ENCODE assay signal across 7 mouse cellular contexts in the genomic region with DNA sequence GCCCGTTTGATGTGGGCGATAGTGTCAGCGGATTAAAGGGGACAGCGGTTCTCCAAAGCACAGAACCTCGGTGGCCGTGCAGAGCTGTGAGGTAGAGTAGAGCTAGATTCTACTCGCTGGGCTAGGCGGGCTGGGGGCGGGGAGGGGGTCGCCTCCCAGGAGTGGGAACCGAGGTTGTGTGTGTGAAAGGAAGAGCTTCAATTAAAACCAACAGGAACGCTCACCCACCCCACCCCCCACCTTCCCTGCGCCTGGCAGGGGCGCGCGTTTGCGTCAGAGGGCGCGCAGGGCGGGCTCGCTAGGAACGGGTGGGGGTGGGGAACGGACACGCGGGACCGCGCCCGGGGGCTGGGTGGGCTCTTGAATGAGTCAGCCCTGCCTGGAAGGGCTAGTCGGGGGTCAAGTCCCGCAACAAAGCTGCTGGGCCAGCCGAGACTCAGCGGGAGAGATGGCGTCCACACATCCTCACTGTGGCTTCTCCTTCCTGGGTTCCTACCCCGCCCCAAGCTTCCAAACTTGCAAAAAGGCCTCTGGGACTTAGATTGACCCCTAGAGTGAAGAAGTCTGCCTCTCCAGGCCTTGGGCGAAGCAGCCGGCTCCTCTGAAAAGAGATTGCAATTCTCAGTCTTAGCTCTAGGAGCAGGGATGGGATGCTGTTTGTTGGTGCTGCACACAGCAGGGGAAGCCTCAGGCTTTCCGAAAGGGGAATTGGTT. TPM values are rescaled to one million over a fixed set of nuclear protein-coding genes. Genes with fewer than 3 reads are reported as not detected.
A peak's percentile ranks its signal among the peaks of the same experiment; 100 is the strongest.
DNase-seq lines count a peak whose midpoint lies in the region; ATAC-seq lines count a peak whose summit lies in the region.

No protein-coding gene starts in this region.

- peak; percentile 31 for DNase-seq in urinary bladder, postnatal 25 days (ENCODE audit: low spot score)
- no peak for DNase-seq in urinary bladder, postnatal 10 days (ENCODE audit: low spot score)
- DNase-seq in cerebellum, postnatal 14 days, result peak; percentile 81 to 86
- DNase-seq in heart, embryonic 10.5 days (ENCODE audit: low spot score), result peak; percentile 81
- DNase-seq in layer of hippocampus, postnatal 14 days (ENCODE audit: low spot score in 2 of 2), result peak; percentile 81 to 90
- peak; percentile 21 for DNase-seq in lung, postnatal 36 days

- 0 out of 2 replicates have a peak, but pooled peaks cover 3% of the 10 kb centered on the region for H3K4me1 ChIP-seq in heart, embryonic 10.5 days
- peaks cover 7% of the 10 kb centered on the region; the same call in 1 of the 2 replicates for H3K4me1 ChIP-seq in stomach, embryonic 14.5 days (ENCODE audit: control insufficient read depth, insufficient read depth, low read length)

- no peaks in the 10 kb centered on the region for H3K9me3 ChIP-seq in heart, embryonic 10.5 days
- no peaks in the 10 kb centered on the region for H3K9me3 ChIP-seq in stomach, embryonic 14.5 days (ENCODE audit: control insufficient read depth, low read depth, low read length)

- ATAC-seq in stomach, embryonic 14.5 days (ENCODE audit: insufficient number of reproducible peaks, insufficient read depth, low FRiP score, low read depth), result peak; percentile 48

- H3K27me3 ChIP-seq in heart, embryonic 10.5 days (ENCODE audit: insufficient read depth, poor library complexity, severe bottlenecking), result peaks cover 34% of the 10 kb centered on the region
- H3K27me3 ChIP-seq in stomach, embryonic 14.5 days (ENCODE audit: control insufficient read depth, insufficient read depth, low read length), result 0 out of 2 replicates have a peak, but pooled peaks cover 3% of the 10 kb centered on the region

- H3K4me3 ChIP-seq in heart, embryonic 10.5 days, result peak overlapping the region; percentile 77
- H3K4me3 ChIP-seq in stomach, embryonic 14.5 days (ENCODE audit: low read depth, low read length), result peak overlapping the region; percentile 81

- H3K9ac ChIP-seq in stomach, embryonic 14.5 days (replicated peaks; ENCODE audit: low read depth, low read length), result peak overlapping the region; percentile 64

- under 1% methylated on average over 37 of the region's 37 CpGs for WGBS in heart, embryonic 10.5 days
- WGBS in stomach, embryonic 14.5 days, result 1% methylated on average over 32 of the region's 37 CpGs

- no peaks in the 10 kb centered on the region for H3K36me3 ChIP-seq in heart, embryonic 10.5 days
- H3K36me3 ChIP-seq in stomach, embryonic 14.5 days (ENCODE audit: control insufficient read depth, insufficient read depth, low read length), result no peaks in the 10 kb centered on the region

- peak overlapping the region; percentile 60 for H3K4me2 ChIP-seq in stomach, embryonic 14.5 days (replicated peaks; ENCODE audit: low read depth, low read length)

- H3K27ac ChIP-seq in heart, embryonic 10.5 days, result peak overlapping the region; percentile 91
- H3K27ac ChIP-seq in stomach, embryonic 14.5 days (ENCODE audit: low read length), result peak overlapping the region; percentile 87

RNA-seq across cellular contexts. Expression of gene Nr2f1, which starts 3.9 kb away (rescaled TPM):
- 6.0 and 13.8 TPM in 2 replicates for polyA plus RNA-seq in heart, embryonic 10.5 days (2016; fragmentation: Nextera tagmentation; extraction: Ambion mirVana)
- 100 to 1,000 TPM; 100 to 110 TPM for total RNA-seq in layer of hippocampus, postnatal 14 days (2021)
- 30.1 and 31.4 TPM in 2 replicates for polyA plus RNA-seq in stomach, embryonic 14.5 days (2014; fragmentation: Nextera tagmentation; extraction: Ambion mirVana)
